Mouse (Mus musculus) heart, adult 2 months (tissue): ENCODE data around the gene Acadvl. TPM values are rescaled to one million over a fixed set of nuclear protein-coding genes. Genes with fewer than 3 reads are reported as not detected.

ENCODE experiments used
- DNase-seq, 2 experiments: peaks; one replicate each; pipeline ENCODE4 v3.0.0; 2021
- H3K27ac ChIP-seq: fragments of 200-600 bp; 2 replicates; pipeline ENCODE4 v1.8.1; 2022
- H3K27me3 ChIP-seq: fragments of 200-500 bp; 2 replicates; pipeline ENCODE4 v1.6.1; 2012; ENCODE audit warnings: mild to moderate bottlenecking, low read length, inconsistent platforms, mixed read lengths; ENCODE audit not compliant: control insufficient read depth, insufficient read depth
- H3K36me3 ChIP-seq: fragments of 200-500 bp; 2 replicates; pipeline ENCODE4 v1.6.1; 2012; ENCODE audit warnings: low read length, inconsistent platforms; ENCODE audit not compliant: control insufficient read depth, insufficient read depth
- H3K4me1 ChIP-seq: fragments of 200-500 bp; 2 replicates; pipeline ENCODE4 v1.6.1; 2011; ENCODE audit warnings: low read length; ENCODE audit not compliant: control insufficient read depth, insufficient read depth
- H3K4me3 ChIP-seq: fragments of 200-600 bp; 2 replicates; pipeline ENCODE4 v1.8.1; 2022
- H3K79me2 ChIP-seq: fragments of 200-500 bp; replicated peaks from 2 replicates; pipeline ENCODE4 v1.6.1; 2012; ENCODE audit warnings: mild to moderate bottlenecking, inconsistent platforms, low read length, moderate library complexity, mixed read lengths; ENCODE audit not compliant: control insufficient read depth, insufficient read depth
- H3K9ac ChIP-seq: fragments of 200-500 bp; 2 replicates; pipeline ENCODE4 v1.6.1; 2012; ENCODE audit warnings: low read depth, mild to moderate bottlenecking, control low read depth, inconsistent platforms, low read length, mixed read lengths
- CTCF ChIP-seq: fragments of 200-600 bp; IDR thresholded peaks from 2 replicates; pipeline ENCODE4 v1.8.1; 2022; ENCODE audit warnings: antibody characterized with exemption, mild to moderate bottlenecking, moderate library complexity
- EP300 ChIP-seq: fragments of 200-500 bp; IDR thresholded peaks from 2 replicates; pipeline ENCODE4 v1.6.1; 2011; ENCODE audit warnings: low read depth, low read length, control low read depth; ENCODE audit not compliant: insufficient read depth
- POLR2A ChIP-seq: fragments of 200-500 bp; IDR thresholded peaks from 2 replicates; pipeline ENCODE4 v1.6.1; 2011; ENCODE audit warnings: mild to moderate bottlenecking, low read depth, low read length, control low read depth; ENCODE audit not compliant: insufficient read depth
- WGBS: fragments of 180-500 bp; shearing (Covaris S2); methylation state at CpG from one replicate; pipeline ENCODE4 v1.1.7; 2018; 5-methylcytosine and 5-hydroxymethylcytosine counted together
- intact Hi-C: fragments of 180-260 bp; cut with DNase I; formaldehyde crosslinking; loops from one replicate; pipeline ENCODE4 v1.15.1; 2025
- polyA plus RNA-seq: library from polyadenylated mRNA; depleted of rRNA; stranded (reverse); fragments of >200 nt; gene quantifications from 2 replicates; pipeline ENCODE4 v1.2.3, GENCODE M21; 2012
- total RNA-seq, 2 experiments: library from RNA; stranded (reverse); gene quantifications; 2 replicates each; pipeline ENCODE4 v1.2.3; 2021

Gene Acadvl
- total and polyA plus RNA-seq, 3 experiments = 701 to 1,355 (median 1,139) TPM

- Histone ChIP-seq H3K27ac (no peak overlapping the region; the same call in 1 of the 2 replicates), H3K9ac (no peak overlapping the region), H3K27me3 (0 out of 2 replicates have a peak, but pooled peaks cover 2% of the 10 kb centered on the region), H3K4me1 (peaks cover 2% of the 10 kb centered on the region), H3K79me2 (no peaks in the 10 kb centered on the region), H3K4me3 (no peak overlapping the region), H3K36me3 (no peaks in the 10 kb centered on the region)
- TF ChIP-seq CTCF = no peak
- no peak for TF ChIP-seq POLR2A
- no peak for TF ChIP-seq EP300
- no peak for DNase-seq
- WGBS = 51% methylated on average over 11 of the region's 11 CpGs
- intact Hi-C loops = no loop called here
These were observed 14.8 kb upstream of the Acadvl start for GRCm38 (mm10) chr11:70029829-70030550.

GRCm38 (mm10) chr11:70029130-70029801, 14.1 kb upstream of the Acadvl start:
- H3K4me3 ChIP-seq = peak overlapping the region; percentile 13; the same call in 1 of the 2 replicates
- peak overlapping the region; percentile 59 for H3K27ac ChIP-seq
- WGBS = 5% methylated on average over 20 of the region's 20 CpGs
- no peak for TF ChIP-seq POLR2A
- no peak for TF ChIP-seq CTCF
- no peak for TF ChIP-seq EP300
- intact Hi-C loops = no loop called here
- peaks cover 2% of the 10 kb centered on the region for H3K4me1 ChIP-seq
- H3K36me3 ChIP-seq = no peaks in the 10 kb centered on the region
- 0 out of 2 replicates have a peak, but pooled peaks cover 2% of the 10 kb centered on the region for H3K27me3 ChIP-seq
- DNase-seq = peak; percentile 79 to 86
- no peaks in the 10 kb centered on the region for H3K79me2 ChIP-seq
- H3K9ac ChIP-seq = no peak overlapping the region

GRCm38 (mm10) chr11:70028401-70029129, 13.4 kb upstream of the Acadvl start:
- no peak overlapping the region for H3K9ac ChIP-seq
- no peak for TF ChIP-seq POLR2A
- no peak for TF ChIP-seq EP300
- TF ChIP-seq CTCF = no peak
- intact Hi-C loops = no loop called here
- H3K27ac ChIP-seq = peak overlapping the region; percentile 59
- 25% methylated on average over 12 of the region's 12 CpGs for WGBS
- H3K36me3 ChIP-seq = no peaks in the 10 kb centered on the region
- H3K27me3 ChIP-seq = 0 out of 2 replicates have a peak, but pooled peaks cover 2% of the 10 kb centered on the region
- H3K4me1 ChIP-seq = peaks cover 2% of the 10 kb centered on the region
- H3K4me3 ChIP-seq = peak overlapping the region; percentile 13; the same call in 1 of the 2 replicates
- no peak for DNase-seq
- no peaks in the 10 kb centered on the region for H3K79me2 ChIP-seq

- Histone ChIP-seq H3K27me3 (0 out of 2 replicates have a peak, but pooled peaks cover 2% of the 10 kb centered on the region), H3K9ac (no peak overlapping the region; the same call in 1 of the 2 replicates), H3K4me1 (peaks cover 2% of the 10 kb centered on the region), H3K27ac (peak overlapping the region; percentile 15), H3K79me2 (no peaks in the 10 kb centered on the region), H3K4me3 (no peak overlapping the region), H3K36me3 (no peaks in the 10 kb centered on the region)
- no peak for TF ChIP-seq POLR2A
- no peak for TF ChIP-seq CTCF
- TF ChIP-seq EP300 = no peak
- no peak for DNase-seq
- 53% methylated on average over 9 of the region's 9 CpGs for WGBS
- intact Hi-C loops = no loop called here
These were observed 12.2 kb upstream of the Acadvl start for GRCm38 (mm10) chr11:70027397-70027796.

GRCm38 (mm10) chr11:70026689-70027088, 11.5 kb upstream of the Acadvl start:
- peaks cover 2% of the 10 kb centered on the region for H3K4me1 ChIP-seq
- intact Hi-C loops = no loop called here
- WGBS = 19% methylated on average over 19 of the region's 19 CpGs
- TF ChIP-seq EP300 = no peak
- no peak for TF ChIP-seq POLR2A
- no peak for TF ChIP-seq CTCF
- peak overlapping the region; percentile 30; the same call in 1 of the 2 replicates for H3K4me3 ChIP-seq
- no peaks in the 10 kb centered on the region for H3K36me3 ChIP-seq
- peak; percentile 62 to 72 for DNase-seq
- H3K27ac ChIP-seq = peak overlapping the region; percentile 15; the same call in 1 of the 2 replicates
- H3K9ac ChIP-seq = peak overlapping the region; percentile 41
- no peaks in the 10 kb centered on the region for H3K79me2 ChIP-seq
- H3K27me3 ChIP-seq = 0 out of 2 replicates have a peak, but pooled peaks cover 2% of the 10 kb centered on the region
